Mouse (Mus musculus) C2C12 (cell line): ENCODE measurements at regions not wholly inside any gene's neighbourhood (a gene's known extent, or its start where the extent isn't known, plus 50 kb on each side); places are given as distances from the start of the nearest gene placed in this dataset.

Experiments
- CTCF ChIP-seq: IDR thresholded peaks from one replicate; pipeline ENCODE4 v1.5.1; 2011; ENCODE audit not compliant: control insufficient read depth, insufficient read depth, insufficient read length
- MYOG ChIP-seq: IDR thresholded peaks from one replicate; pipeline ENCODE4 v1.6.1; 2011; ENCODE audit not compliant: control insufficient read depth, insufficient read length; ENCODE audit errors: extremely low read depth

- no peak for TF ChIP-seq CTCF
- TF ChIP-seq MYOG = no peak
Measured at GRCm38 (mm10) chr12:109827241-109827915, 227.2 kb upstream of the Rtl1 start.
